Mouse (Mus musculus) adrenal gland, adult 18-20 months (tissue): ENCODE measurements around the gene Cyb561d2. TPM values are rescaled to one million over a fixed set of nuclear protein-coding genes. Genes with fewer than 3 reads are reported as not detected.

Experiments
- DNase-seq, 2 experiments: peaks; one replicate each; pipeline ENCODE4 v3.0.0; 2021 to 2022; ENCODE audit warnings: low spot score in 2 of 2
- total RNA-seq, 2 experiments: library from RNA; stranded (reverse); gene quantifications; 1 replicate in 1 of 2; 2 replicates in 1 of 2; pipeline ENCODE4 v1.2.3; 2021

Cyb561d2 gene
- total RNA-seq, 2 experiments from 2014 or later = 12.8 to 20.2 TPM

DNA sequence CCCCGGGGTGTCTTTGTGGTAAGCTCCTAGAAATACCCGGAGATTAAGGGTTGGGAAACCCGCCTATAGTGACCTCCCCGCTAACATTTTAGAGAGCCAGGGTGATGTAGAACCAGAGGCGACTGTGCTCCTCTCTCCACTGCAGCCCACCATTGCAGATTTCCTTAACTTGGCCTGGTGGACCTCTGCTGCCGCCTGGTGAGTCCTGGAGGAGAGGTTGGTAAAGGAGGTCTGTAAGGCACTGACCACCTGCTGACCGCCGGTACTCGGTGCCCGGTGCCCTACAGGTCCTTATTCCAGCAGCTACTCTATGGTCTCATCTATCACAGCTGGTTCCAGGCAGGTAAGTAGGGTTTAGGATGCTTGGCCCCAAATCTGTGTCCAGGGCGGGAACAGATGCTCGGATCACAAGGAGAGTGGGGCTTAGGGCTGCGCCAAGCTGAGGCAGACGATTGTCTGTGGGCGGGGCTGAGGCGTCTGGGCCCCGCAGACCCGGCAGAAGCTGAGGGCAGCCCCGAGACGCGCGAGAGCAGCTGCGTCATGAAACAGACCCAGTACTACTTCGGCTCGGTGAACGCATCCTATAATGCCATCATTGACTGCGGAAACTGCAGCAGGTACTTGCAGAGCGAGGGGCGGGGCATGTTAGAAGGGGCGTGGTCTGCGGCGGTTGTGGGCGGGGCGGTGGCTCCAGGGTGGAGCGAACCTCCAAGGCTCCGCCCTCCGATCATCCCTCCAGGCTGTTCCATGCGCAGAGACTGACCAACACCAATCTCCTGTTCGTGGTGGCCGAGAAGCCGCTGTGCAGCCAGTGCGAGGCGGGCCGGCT, 15.6 kb downstream of the Cyb561d2 start:
- DNase-seq = peak; percentile 70 to 71

DNA sequence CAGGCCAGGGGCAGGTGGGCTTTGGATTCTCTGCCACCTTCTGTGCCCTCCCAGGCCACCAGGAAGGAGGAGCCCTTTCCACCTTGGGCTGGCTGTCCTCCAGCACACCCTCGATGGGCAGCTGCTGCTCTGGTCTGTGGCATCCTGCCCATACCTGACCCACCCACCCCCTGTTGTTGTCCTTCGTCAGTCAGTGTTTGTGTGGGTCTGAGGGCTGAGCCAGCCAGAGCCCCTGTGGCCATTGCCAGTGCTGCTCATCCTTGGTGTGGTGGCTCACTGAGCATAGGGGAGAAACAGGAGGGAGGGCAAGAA, 19.6 kb downstream of the Cyb561d2 start:
- no peak for DNase-seq

DNA sequence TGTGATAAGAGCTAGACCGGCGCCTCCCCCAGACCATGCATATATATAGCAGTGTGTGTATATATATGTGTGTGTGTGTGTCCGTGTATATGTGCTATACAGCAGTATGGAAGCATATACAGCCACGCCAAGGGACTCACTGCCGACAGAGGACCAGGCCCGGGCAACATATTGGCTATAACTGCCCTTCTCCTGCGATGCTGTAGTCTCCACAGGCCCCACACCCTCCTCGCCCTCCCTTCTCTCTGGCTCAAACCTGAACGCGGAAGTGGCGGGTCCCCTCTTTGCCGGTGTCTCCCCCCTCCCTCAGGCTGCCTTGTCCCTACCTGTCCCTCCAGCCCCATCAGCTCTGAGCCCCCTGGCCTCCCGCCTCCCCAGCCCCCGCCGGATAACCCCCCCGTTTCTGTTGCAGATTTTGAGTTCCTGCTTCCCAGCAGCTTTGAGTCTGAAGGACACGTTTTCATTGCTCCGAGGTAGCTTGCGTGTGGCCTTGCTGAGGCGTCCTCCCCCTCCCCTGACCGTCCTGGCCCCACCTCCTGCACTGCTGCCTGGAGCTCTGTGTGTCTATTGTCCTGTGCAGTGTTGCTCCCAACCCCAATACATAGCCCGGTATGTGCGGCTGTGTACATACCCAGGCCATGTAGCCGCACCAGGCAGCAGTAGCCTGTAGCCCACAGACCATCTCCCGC, 20.1 kb downstream of the Cyb561d2 start:
- DNase-seq = no peak

DNA sequence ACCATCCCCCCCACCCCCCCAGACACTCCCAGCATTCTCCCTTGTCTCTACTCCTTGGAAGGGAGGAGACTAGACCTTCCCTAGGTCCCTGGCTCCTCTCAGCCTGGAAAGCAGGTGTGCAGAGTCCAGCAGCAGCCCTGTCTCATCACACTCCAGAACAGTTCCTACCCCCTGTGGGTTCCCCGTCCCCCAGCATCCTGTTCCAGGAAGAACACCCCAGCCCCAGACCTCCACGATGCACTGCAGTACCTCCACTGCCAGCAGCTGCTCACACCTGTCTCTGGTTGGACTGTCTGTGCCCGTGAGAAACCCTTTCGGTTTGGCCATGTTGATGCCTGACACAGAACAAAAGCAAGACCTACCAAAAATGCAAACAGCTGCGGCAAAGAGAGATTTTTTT, 20.8 kb downstream of the Cyb561d2 start:
- no peak for DNase-seq

DNA sequence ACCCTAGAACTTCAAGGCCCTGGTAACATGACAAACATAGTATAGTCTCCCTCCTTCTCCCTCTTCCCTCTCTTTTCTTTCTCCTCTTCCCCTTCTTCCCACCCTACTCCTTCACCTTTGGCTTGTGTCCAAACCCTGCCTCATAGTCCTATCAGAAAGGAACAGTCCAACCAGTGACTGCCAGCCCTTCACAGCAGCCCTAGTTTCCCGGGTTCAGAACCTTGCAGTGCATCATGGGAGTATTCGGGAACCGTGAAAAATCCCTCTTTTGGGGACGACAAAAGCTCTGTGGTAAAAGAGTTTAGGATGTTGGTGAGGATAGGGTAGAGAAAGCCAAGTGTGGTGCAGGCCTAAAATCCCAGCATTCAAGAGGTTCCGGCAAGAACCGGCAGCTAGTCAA, 21.7 kb downstream of the Cyb561d2 start:
- DNase-seq = no peak

DNA sequence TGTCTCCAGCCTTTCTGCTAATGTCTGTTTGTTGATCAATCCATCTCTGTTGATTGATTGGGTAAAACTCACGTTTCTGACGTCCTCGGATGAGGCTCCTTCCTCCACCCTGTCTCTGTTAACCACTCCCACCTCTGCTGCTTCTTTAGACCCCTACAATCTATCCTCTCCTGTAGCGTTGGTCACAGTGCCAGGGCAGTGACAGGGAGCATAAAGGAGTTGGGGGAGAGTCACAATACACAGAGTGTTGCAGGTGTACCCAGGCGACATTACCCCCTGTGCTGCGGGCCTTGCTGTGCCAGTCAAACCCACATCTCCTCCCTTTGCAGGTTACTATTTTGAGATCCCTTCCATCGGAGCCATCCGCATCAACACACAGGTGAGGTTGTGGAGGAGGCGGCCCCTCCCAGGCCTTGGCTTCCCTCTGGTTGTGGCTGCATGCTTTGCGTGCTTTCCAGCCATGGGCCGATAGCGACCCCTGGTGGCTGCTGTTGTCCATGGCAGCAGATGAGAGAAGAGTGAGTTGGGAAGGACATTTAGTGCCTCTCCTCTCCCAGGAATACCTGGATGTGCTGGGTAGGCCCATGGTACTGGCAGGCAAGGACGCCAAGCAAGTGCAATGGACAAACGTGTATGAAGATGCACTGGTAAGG, 27.6 kb downstream of the Cyb561d2 start:
- DNase-seq = peak; percentile 82 to 87

DNA sequence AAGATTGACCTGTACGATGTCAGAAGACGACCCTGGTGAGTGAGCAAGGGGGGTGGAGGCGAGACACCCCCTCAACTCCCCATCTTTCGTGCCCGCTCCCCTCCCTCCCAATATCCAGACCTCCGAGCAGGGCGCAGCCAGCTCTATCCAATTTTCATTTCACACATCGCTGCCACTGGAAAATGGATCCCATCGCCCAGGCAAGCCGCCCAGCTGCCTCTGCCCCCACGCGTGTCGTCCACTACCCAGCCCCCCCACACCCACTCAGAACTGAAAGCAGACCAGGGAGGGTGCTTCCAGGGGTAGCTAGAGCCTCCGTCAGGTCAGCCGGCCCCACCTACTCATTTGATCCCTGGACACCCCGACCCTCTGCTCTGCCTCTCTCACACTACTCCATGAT, 29.7 kb downstream of the Cyb561d2 start:
- DNase-seq = no peak

DNA sequence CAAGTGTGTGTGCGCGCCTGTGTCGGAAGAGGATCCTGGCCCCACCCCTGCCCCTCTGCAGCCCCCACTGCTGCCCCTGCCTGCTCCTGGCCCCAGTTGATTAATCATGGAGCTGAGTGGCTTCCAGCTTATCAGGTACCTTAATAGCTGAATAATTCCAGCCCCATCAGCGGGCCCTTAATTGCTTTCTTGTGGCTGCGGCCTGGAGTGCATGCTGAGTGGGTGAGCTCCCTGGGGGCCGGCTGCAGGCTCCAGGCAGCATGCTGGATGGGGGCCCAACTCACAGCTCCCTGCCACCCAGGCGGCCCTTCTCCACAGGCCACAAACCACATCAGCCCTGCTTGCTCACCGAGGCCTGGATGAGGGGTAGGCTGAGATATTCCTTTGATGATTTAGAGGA, 30.6 kb downstream of the Cyb561d2 start:
- DNase-seq = no peak

DNA sequence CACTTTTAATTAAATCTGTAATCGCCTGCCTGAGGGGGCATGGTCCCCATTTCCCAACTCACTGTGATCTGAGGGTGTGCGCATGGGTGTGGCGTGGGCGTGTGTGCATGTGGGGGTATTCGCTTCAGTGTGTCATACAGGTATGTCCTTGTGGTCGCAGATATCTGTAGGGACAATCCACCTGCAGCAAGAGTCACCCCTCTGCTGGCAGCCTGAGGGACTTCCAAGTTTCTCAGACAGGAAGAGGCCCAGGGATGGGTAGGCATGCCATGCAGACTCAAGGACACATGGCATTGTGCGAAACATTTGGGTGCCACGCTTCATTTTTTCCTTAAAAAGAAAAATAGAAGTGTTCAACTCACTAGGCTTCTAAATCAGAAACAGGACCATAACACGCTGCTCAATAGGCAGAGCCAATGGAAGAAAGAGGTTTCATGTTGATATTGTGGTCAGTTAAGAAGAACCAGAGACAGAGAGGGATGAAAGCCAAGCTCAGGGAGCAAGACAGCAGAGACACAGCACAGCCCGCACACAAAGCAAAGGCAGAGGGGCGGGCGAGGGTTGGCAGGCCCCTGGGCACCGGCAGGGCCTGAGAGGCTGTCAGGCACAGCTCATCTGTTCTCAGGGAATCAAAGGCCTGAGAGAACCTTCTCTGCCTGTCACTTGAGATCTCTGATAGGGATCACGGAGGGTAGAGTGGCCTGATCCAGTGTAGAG, 31.5 kb downstream of the Cyb561d2 start:
- DNase-seq = no peak

DNA sequence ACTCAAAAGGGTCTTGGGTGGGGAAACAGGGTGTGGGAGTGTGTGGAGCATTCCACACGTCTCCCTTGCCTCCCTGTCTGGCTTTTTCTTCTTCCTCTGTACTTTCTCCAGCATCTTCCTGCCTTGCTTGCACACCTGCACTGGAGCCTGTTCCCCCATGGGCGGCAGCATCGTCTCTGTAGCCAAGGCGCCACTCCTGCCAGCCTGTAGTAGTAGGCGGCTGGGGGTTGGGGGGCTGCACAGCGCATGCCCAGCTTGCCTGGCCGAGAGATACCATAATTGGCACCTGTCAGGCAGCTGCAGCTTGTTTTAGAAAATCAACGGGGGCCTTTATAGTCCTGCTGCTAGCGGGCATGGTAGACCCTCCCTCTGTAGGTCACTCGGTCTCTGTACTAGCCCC, 33.7 kb downstream of the Cyb561d2 start:
- DNase-seq = no peak

DNA sequence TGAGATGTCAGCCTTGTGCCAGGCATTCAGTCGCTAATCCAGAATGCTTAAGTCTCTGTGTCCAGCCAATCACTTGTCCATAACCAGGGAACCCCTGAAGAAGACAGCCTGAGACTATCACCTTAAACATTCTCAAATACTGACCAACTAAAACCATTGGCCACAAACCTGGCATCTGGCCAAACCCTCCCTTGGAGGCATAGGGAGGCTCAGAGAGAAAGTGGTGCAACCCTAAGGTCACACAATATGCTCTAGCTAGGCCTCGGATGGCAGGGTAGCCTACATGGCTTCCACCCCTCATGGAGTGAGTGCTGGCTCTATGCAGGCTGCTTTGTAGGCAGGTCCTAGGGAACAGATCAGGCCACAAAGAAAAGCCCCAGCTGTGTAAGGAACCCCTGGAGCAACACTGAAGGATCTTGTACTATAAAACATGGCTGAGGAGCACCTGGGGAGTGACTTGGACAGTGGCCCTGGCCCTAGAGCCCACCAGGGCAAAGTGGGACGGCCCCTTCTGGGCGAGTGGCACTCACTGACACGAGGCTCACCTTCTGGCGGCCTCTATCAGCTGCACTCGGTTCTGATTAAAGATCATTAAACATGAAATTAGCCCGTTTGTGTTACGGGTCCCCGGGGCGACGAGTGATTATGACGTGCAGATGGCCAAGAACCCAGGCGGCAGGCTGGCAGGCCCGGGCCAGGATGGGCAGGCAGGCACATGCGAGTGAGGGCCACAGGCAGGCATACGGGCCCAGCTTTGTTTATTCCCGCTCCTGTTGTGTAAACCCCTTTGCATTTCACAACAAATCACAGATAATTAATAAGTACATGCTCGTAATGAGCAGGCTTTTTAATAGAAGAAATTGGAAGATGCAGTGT, 37.1 kb downstream of the Cyb561d2 start:
- DNase-seq = no peak

DNA sequence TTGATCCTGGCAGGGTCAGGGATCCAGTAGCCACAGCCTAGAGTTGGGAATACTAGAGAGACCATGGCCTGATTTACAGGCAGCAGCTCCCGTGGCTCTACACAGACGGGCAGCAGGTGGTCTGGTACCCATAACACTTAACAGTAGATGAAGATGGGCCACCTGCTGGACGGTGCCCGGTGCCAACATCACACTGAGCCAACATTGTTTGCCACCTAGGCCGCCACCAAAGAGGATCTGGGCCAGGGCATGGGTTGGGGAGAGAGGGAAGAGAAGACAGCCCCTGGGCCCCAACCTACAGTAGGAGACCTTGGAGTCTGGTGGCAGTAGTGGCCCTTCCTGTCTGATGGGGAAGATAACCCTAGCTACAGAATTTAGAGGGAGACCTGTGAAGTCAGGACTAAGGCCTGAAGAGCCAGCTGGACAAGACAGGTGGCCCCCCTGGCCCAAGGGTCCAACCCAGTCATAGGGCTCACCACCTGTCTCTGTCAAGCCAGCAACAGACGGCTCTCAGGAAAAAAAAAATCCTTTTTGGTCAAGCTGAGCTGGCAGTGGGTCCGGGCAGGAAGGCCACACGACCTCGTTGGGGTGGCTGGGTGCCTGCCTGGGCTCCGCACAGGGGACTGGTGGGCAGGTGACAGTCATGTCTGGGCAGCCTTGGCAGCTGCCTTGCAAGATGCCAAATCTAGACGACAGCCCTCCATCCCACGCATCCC, 39.7 kb downstream of the Cyb561d2 start:
- no peak for DNase-seq

DNA sequence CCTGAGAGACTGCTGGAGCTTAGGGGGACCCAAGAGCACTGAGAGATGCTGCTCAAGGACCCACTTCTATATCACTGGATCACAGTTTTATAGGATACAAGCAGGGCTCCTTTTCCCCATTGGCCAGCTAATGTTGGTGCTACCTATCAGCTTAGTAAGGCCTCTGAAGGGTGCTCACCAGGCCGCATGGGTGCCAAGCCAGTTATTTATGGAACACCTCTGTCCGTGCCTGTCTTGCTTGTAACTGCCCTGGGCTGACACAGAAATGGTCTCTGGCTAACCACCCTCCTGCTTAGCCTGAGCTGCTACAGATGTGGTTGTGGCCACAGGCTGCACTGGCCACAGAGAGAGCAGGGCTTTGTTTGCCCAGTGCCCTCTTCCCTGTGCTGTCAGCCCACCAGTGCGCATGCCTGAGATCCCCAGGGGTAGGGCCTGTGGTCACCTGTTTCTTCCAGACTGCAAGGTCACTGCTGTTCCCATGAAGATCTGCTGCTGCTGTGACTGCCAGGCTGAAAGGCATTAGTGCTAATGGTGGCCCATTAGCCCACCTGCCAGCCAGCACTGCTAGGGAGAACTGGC, 41.2 kb downstream of the Cyb561d2 start:
- DNase-seq = no peak

DNA sequence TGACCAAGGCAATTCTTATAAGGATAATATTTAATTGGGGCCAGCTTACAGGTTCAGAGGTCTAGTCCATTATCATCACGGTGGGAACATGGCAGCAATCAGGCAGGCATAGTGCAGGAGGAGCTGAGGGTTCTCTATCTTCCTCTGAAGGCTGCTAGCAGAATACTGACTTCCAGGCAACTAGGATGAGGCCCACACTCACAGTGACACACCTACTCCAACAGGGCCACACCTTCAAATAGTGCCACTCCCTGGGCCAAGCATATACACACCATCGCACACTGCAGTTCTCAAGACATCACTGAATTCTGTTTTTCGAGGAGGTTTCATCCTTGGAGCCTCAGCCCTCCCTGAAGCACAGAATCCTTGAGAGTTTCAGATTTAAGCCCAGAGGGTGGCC, 45.6 kb downstream of the Cyb561d2 start:
- DNase-seq = no peak

DNA sequence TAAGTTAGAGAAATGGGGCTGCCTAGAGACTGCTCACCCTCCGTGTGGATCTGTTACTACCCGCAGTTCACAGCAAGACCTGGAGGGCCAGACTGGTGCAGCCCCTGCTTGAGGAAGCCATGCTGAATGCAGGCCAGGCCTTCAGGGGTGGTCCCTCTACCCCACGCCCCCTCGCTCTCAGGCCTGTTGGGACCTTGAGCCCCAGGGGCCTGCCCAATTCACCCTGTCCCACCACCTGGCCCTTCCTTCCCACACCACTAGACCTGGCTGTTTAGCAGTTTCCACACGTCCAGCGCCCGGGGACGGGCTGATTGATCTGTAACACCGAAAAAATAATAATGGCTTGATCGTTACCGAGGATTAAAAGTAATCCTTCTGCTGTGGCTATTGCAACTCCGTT, 47.8 kb downstream of the Cyb561d2 start:
- no peak for DNase-seq

DNA sequence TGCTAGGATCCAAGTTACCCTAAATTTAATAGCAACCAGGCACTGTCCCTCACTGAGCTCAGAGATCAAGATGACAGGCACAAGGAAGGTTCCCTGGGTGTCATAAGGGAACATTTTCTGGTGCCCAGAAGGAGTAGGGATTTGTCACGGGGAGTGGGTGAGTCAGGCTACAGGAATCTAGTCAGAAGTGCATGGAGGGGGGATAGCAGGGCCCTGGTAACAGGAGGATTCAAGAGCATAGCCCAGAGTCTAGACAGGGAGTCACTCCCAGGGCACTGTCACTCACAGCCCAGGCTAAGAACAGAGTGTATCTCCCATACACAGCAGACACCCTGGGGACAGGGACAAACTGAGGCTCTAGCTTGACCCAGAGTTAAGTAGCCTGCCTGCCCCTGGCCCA, 48.5 kb downstream of the Cyb561d2 start:
- DNase-seq = no peak

DNA sequence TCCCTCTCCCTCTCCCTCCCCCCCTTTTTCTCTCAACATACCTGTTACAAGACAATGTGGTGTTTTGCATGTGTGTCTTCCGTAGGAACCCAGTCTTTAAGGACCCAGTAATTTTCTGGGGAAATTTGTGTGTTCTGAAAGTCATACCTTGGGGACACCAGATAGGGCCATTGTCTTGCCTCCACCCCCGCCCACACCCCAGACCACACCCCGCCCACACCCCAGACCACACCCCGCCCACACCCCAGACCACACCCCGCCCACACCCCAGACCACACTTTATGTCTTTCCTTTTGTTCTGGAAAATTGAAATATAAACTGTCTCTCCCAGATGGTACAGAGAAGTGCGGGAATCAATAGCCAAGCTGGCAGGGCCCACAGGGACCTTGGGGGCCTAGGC, 51.4 kb downstream of the Cyb561d2 start:
- no peak for DNase-seq

DNA sequence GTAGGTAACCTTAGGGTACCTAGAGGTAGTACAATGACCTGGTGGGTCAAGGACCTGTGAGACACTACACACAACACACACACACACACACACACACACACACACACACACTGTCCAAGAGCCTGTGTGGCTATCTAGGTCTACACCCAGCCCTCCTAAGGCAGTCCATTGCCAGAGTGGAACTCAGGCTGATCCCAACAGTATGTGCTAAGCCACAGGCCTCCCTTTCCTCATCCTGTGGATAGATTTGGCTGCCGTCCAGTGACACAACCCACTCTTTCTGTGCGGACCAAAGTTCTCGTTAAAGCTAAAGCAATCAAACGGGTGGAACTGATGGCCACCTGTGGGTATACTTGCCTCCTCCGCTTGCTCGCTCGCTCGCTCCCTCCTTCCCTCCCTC, 51.8 kb downstream of the Cyb561d2 start:
- no peak for DNase-seq
